Mouse (Mus musculus) CH12.LX (cell line): ENCODE data around the gene Yod1. TPM values are rescaled to one million over a fixed set of nuclear protein-coding genes. Genes with fewer than 3 reads are reported as not detected.

Experiments
- DNase-seq: peaks from one replicate; pipeline ENCODE4 v3.0.0-alpha.2; 2013; ENCODE audit errors: extremely low read depth
- H3K27ac ChIP-seq: 2 replicates; pipeline ENCODE4 v1.5.1; 2012; ENCODE audit warnings: low read depth, mild to moderate bottlenecking, control low read depth, moderate library complexity; ENCODE audit not compliant: insufficient read depth
- H3K27me3 ChIP-seq: replicated peaks from 2 replicates; pipeline ENCODE3; 2012; ENCODE audit warnings: inconsistent platforms
- H3K36me3 ChIP-seq, 2 experiments: replicated peaks in 1 of 2; 2 replicates each; pipeline versions ENCODE3 to v1.6.1; 2012; ENCODE audit warnings: inconsistent platforms in 1 of 2, low read length in 1 of 2, mild to moderate bottlenecking in 1 of 2, mixed read lengths in 1 of 2, moderate library complexity in 1 of 2; ENCODE audit not compliant: control insufficient read depth in 1 of 2, insufficient read depth in 1 of 2
- H3K4me1 ChIP-seq, 2 experiments: 2 replicates each; pipeline ENCODE4 v1.6.1; 2012; ENCODE audit warnings: inconsistent platforms in 1 of 2, moderate library complexity in 1 of 2; ENCODE audit not compliant: insufficient read depth in 2 of 2, control insufficient read depth in 1 of 2
- H3K4me2 ChIP-seq: 2 replicates; pipeline ENCODE4 v1.6.1; 2012; ENCODE audit warnings: low read depth, mild to moderate bottlenecking, control low read depth; ENCODE audit not compliant: poor library complexity, insufficient read depth, severe bottlenecking
- H3K4me3 ChIP-seq, 3 experiments: fragments of 150-350 bp in 1 of 3; sonication (generic) in 1 of 3; replicated peaks in 1 of 3; 2 replicates each; pipeline versions ENCODE3 to v1.5.1; 2011 to 2012; ENCODE audit warnings: low read depth in 2 of 3, low read length in 2 of 3, mild to moderate bottlenecking in 2 of 3, moderate library complexity in 2 of 3, control low read depth in 1 of 3, improper control_type of control experiment in 1 of 3, inconsistent platforms in 1 of 3, mixed read lengths in 1 of 3; ENCODE audit not compliant: poor library complexity in 1 of 3
- H3K79me2 ChIP-seq: replicated peaks from 2 replicates; pipeline ENCODE4 v1.6.1; 2012; ENCODE audit warnings: mild to moderate bottlenecking, moderate library complexity; ENCODE audit not compliant: control insufficient read depth, poor library complexity, insufficient read depth, severe bottlenecking; ENCODE audit errors: extremely low read depth
- H3K9ac ChIP-seq: 2 replicates; pipeline ENCODE4 v1.6.1; 2012; ENCODE audit warnings: low read depth, mild to moderate bottlenecking, control low read depth, moderate library complexity; ENCODE audit not compliant: insufficient read depth
- H3K9me3 ChIP-seq: replicated peaks from 2 replicates; pipeline ENCODE3; 2012; ENCODE audit warnings: low read length, inconsistent platforms, mixed read lengths
- BHLHE40 ChIP-seq: IDR thresholded peaks from 2 replicates; pipeline ENCODE4 v1.6.1; 2011; ENCODE audit warnings: mild to moderate bottlenecking, low read depth, low read length, improper control_type of control experiment
- CHD1 ChIP-seq: IDR thresholded peaks from 2 replicates; pipeline ENCODE4 v1.6.1; 2012; ENCODE audit warnings: low read depth, low read length, improper control_type of control experiment, inconsistent platforms
- CHD2 ChIP-seq: IDR thresholded peaks from 2 replicates; pipeline ENCODE4 v1.6.1; 2011; ENCODE audit warnings: low read length, improper control_type of control experiment
- CTCF ChIP-seq, 2 experiments: IDR thresholded peaks in 1 of 2; conservative IDR thresholded peaks in 1 of 2; 2 replicates each; pipeline ENCODE4 v1.5.1; 2011 to 2012; ENCODE audit warnings: low read depth in 2 of 2, low read length in 2 of 2, improper control_type of control experiment in 1 of 2, inconsistent platforms in 1 of 2, mild to moderate bottlenecking in 1 of 2, moderate library complexity in 1 of 2
- EP300 ChIP-seq: IDR thresholded peaks from 2 replicates; pipeline ENCODE4 v1.6.1; 2011; ENCODE audit warnings: low read length, improper control_type of control experiment
- GABPA ChIP-seq: IDR thresholded peaks from 2 replicates; pipeline ENCODE4 v1.6.1; 2012; ENCODE audit warnings: low read depth, low read length, improper control_type of control experiment, inconsistent platforms; ENCODE audit not compliant: insufficient replicate concordance
- HCFC1 ChIP-seq: IDR thresholded peaks from 2 replicates; pipeline ENCODE4 v1.6.1; 2012; ENCODE audit warnings: low read depth, mild to moderate bottlenecking, inconsistent platforms, low read length, improper control_type of control experiment
- JUN ChIP-seq: IDR thresholded peaks from 2 replicates; pipeline ENCODE4 v1.6.1; 2011; ENCODE audit warnings: low read depth, mild to moderate bottlenecking, low read length, improper control_type of control experiment, moderate library complexity; ENCODE audit not compliant: insufficient read depth
- JUND ChIP-seq: conservative IDR thresholded peaks from 2 replicates; pipeline ENCODE4 v1.6.1; 2011; ENCODE audit warnings: low read depth, low read length, improper control_type of control experiment
- KAT2A ChIP-seq: IDR thresholded peaks from 2 replicates; pipeline ENCODE4 v1.6.1; 2012; ENCODE audit warnings: low read length, improper control_type of control experiment, inconsistent platforms; ENCODE audit not compliant: insufficient replicate concordance
- MAFK ChIP-seq: IDR thresholded peaks from 2 replicates; pipeline ENCODE4 v1.6.1; 2011; ENCODE audit warnings: low read length, improper control_type of control experiment; ENCODE audit not compliant: insufficient replicate concordance
- MAZ ChIP-seq: IDR thresholded peaks from 2 replicates; pipeline ENCODE4 v1.6.1; 2012; ENCODE audit warnings: low read depth, mild to moderate bottlenecking, inconsistent platforms, low read length, improper control_type of control experiment, moderate library complexity
- MYC ChIP-seq: IDR thresholded peaks from 2 replicates; pipeline ENCODE4 v1.6.1; 2011; ENCODE audit warnings: low read depth, mild to moderate bottlenecking, improper control_type of control experiment, low read length
- NRF1 ChIP-seq: IDR thresholded peaks from 2 replicates; pipeline ENCODE4 v1.6.1; 2014; ENCODE audit warnings: low read depth, mild to moderate bottlenecking, inconsistent platforms, low read length, improper control_type of control experiment, moderate library complexity
- PAX5 ChIP-seq: IDR thresholded peaks from 2 replicates; pipeline ENCODE4 v1.6.1; 2012; ENCODE audit warnings: low read length, inconsistent platforms, mixed read lengths
- POLR2AphosphoS2 ChIP-seq: IDR thresholded peaks from 2 replicates; pipeline ENCODE4 v1.6.1; 2011; ENCODE audit warnings: low read depth, low read length, improper control_type of control experiment
- RAD21 ChIP-seq: IDR thresholded peaks from 2 replicates; pipeline ENCODE4 v1.6.1; 2011; ENCODE audit warnings: low read depth, mild to moderate bottlenecking, low read length, improper control_type of control experiment, moderate library complexity
- RCOR1 ChIP-seq: conservative IDR thresholded peaks from 2 replicates; pipeline ENCODE4 v1.6.1; 2012; ENCODE audit warnings: low read depth, mild to moderate bottlenecking, inconsistent platforms, low read length, improper control_type of control experiment
- SIN3A ChIP-seq: IDR thresholded peaks from 2 replicates; pipeline ENCODE4 v1.6.1; 2012; ENCODE audit warnings: low read length, improper control_type of control experiment, inconsistent platforms
- UBTF ChIP-seq: IDR thresholded peaks from 2 replicates; pipeline ENCODE4 v1.6.1; 2012; ENCODE audit warnings: low read depth, mild to moderate bottlenecking, inconsistent platforms, low read length, improper control_type of control experiment, moderate library complexity
- USF1 ChIP-seq: IDR thresholded peaks from 2 replicates; pipeline ENCODE4 v1.6.1; 2014; ENCODE audit warnings: low read depth, mild to moderate bottlenecking, inconsistent platforms, low read length, improper control_type of control experiment
- USF2 ChIP-seq: conservative IDR thresholded peaks from 2 replicates; pipeline ENCODE4 v1.6.1; 2011; ENCODE audit warnings: low read depth, low read length, improper control_type of control experiment
- ZKSCAN1 ChIP-seq: IDR thresholded peaks from 2 replicates; pipeline ENCODE4 v1.6.1; 2012; ENCODE audit warnings: low read depth, inconsistent platforms, low read length, improper control_type of control experiment, borderline replicate concordance
- ZMIZ1 ChIP-seq: IDR thresholded peaks from 2 replicates; pipeline ENCODE4 v1.6.1; 2012; ENCODE audit warnings: low read depth, mild to moderate bottlenecking, inconsistent platforms, low read length, improper control_type of control experiment
- ZNF384 ChIP-seq: IDR thresholded peaks from 2 replicates; pipeline ENCODE4 v1.6.1; 2012; ENCODE audit warnings: low read depth, low read length, improper control_type of control experiment, inconsistent platforms
- dilution Hi-C: fragments of 300-500 bp; cut with MboI; formaldehyde crosslinking; loops from 2 replicates; pipeline ENCODE4 v1.14.3; 2020; ENCODE audit warnings: low sequenced_read_pairs; ENCODE audit not compliant: extremely low pct_unique_long_range_greater_than_20kb, extremely low pct_ligation_motif_present
- in situ Hi-C: fragments of 300-500 bp; cut with MboI; formaldehyde crosslinking; loops from 3 replicates; pipeline ENCODE4 v1.14.3; 2019; ENCODE audit warnings: low sequenced_read_pairs, low pct_ligation_motif_present, low pct_unique_long_range_greater_than_20kb, mixed read lengths
- polyA plus RNA-seq: library from polyadenylated mRNA; unstranded; fragments of >175 nt; gene quantifications from 2 replicates; pipeline ENCODE4 v1.2.1, GENCODE M21; 2012; ENCODE audit warnings: low read depth; ENCODE audit not compliant: insufficient read length
- total RNA-seq, 2 experiments: library from RNA; depleted of rRNA; stranded (reverse); fragments of 300-350 nt in 1 of 2; fragments of >200 nt in 1 of 2; gene quantifications; 2 replicates each; pipeline ENCODE4 v1.2.3; 2012 to 2014

Gene Yod1
- total and polyA plus RNA-seq, 3 experiments, result 3.6 to 5.4 (median 5.2) TPM

GRCm38 (mm10) chr1:130703613-130704012 lies 13.5 kb upstream of the Yod1 start:
- peaks cover 36 to 79% of the 10 kb centered on the region in 2 experiments for H3K36me3 ChIP-seq
- in situ Hi-C loops (no loop called here), dilution Hi-C loops (no loop called here)
- H3K79me2 ChIP-seq, result no peaks in the 10 kb centered on the region
- H3K9me3 ChIP-seq, result no peaks in the 10 kb centered on the region
- H3K4me3 ChIP-seq, result no peak overlapping the region
- no peak for DNase-seq
- H3K27ac ChIP-seq, result no peak overlapping the region
- H3K9ac ChIP-seq, result no peak overlapping the region
- TF ChIP-seq MAFK (no peak), GABPA (no peak), CTCF (conservative IDR thresholded peaks at IDR 0.05 in 1 of 2, IDR thresholded peaks at IDR 0.05 in 1 of 2; ENCODE audit: low read depth in 2 of 2, low read length in 2 of 2) (no peak), KAT2A (no peak), RAD21 (no peak), MYC (no peak), CHD1 (no peak), ZMIZ1 (no peak), USF1 (no peak), SIN3A (no peak), HCFC1 (no peak), JUND (no peak), ZKSCAN1 (no peak)
- TF ChIP-seq, all 38 proteins: peak for 0
- no peaks in the 10 kb centered on the region for H3K27me3 ChIP-seq
- H3K4me1 ChIP-seq, result no peaks in the 10 kb centered on the region
- no peak overlapping the region for H3K4me2 ChIP-seq

GRCm38 (mm10) chr1:130710283-130711080 lies 6.6 kb upstream of the Yod1 start:
- H3K9ac ChIP-seq, result no peak overlapping the region
- in situ Hi-C loops, result loop anchor here (10.0 kb wide), 2 partner anchors 274 to 344 kb away; no protein-coding TSS in a partner anchor
- no peaks in the 10 kb centered on the region for H3K9me3 ChIP-seq
- no peak overlapping the region for H3K4me2 ChIP-seq
- H3K79me2 ChIP-seq, result no peaks in the 10 kb centered on the region
- no peaks in the 10 kb centered on the region for H3K27me3 ChIP-seq
- H3K27ac ChIP-seq, result no peak overlapping the region
- peak; percentile 6 for DNase-seq
- TF ChIP-seq JUN, result no peak
- no peak for TF ChIP-seq MYC
- TF ChIP-seq POLR2AphosphoS2, result no peak
- no peak for TF ChIP-seq NRF1
- TF ChIP-seq CHD2, result no peak
- TF ChIP-seq EP300, result no peak
- no peak for TF ChIP-seq PAX5
- TF ChIP-seq CTCF (conservative IDR thresholded peaks at IDR 0.05 in 1 of 2, IDR thresholded peaks at IDR 0.05 in 1 of 2; ENCODE audit: low read depth in 2 of 2, low read length in 2 of 2), result no peak
- no peak for TF ChIP-seq MAZ
- no peak for TF ChIP-seq BHLHE40
- no peak for TF ChIP-seq UBTF
- no peak for TF ChIP-seq ZNF384
- TF ChIP-seq RCOR1, result no peak
- no peak for TF ChIP-seq GABPA
- TF ChIP-seq USF2, result no peak
- no peak for TF ChIP-seq USF1
- dilution Hi-C loops, result no loop called here
- no peak overlapping the region for H3K4me3 ChIP-seq
- H3K4me1 ChIP-seq, result peaks cover 2 to 24% of the 10 kb centered on the region in 2 experiments
- H3K36me3 ChIP-seq, result peaks cover 8 to 38% of the 10 kb centered on the region in 2 experiments
